Mouse (Mus musculus): ENCODE measurements around the gene Vegfc. TPM values are rescaled to one million over a fixed set of nuclear protein-coding genes. Genes with fewer than 3 reads are reported as not detected.

The Vegfc gene
- polyA plus RNA-seq, 1 experiment from 2014 or later = 5.5 TPM

GRCm38 (mm10) chr8:54230638-54231037 lies 153.2 kb downstream of the Vegfc start:
- whole genome bisulfite sequencing = 94% methylated on average over 1 of the region's 1 CpGs
- DNase-seq (ENCODE audit: extremely low spot score, low spot score) = no peak
- Histone ChIP-seq H3K27me3 (ENCODE audit: poor library complexity, severe bottlenecking) (no peaks in the 10 kb centered on the region), H3K4me1 (no peaks in the 10 kb centered on the region), H3K27ac (no peak overlapping the region), H3K9me3 (no peaks in the 10 kb centered on the region), H3K4me3 (no peak overlapping the region), H3K36me3 (replicated peaks) (no peaks in the 10 kb centered on the region)

- no peaks in the 10 kb centered on the region for H3K4me1 ChIP-seq
- 96% methylated on average over 6 of the region's 6 CpGs for WGBS
- DNase-seq (ENCODE audit: extremely low spot score, low spot score) = no peak
- no peaks in the 10 kb centered on the region for H3K27me3 ChIP-seq (ENCODE audit: poor library complexity, severe bottlenecking)
- no peak overlapping the region for H3K4me3 ChIP-seq
- H3K36me3 ChIP-seq (replicated peaks) = no peaks in the 10 kb centered on the region
- H3K9me3 ChIP-seq = no peaks in the 10 kb centered on the region
- H3K27ac ChIP-seq = no peak overlapping the region
Observed at GRCm38 (mm10) chr8:54233316-54233715, 155.9 kb downstream of the Vegfc start.
